In the genomic region with DNA sequence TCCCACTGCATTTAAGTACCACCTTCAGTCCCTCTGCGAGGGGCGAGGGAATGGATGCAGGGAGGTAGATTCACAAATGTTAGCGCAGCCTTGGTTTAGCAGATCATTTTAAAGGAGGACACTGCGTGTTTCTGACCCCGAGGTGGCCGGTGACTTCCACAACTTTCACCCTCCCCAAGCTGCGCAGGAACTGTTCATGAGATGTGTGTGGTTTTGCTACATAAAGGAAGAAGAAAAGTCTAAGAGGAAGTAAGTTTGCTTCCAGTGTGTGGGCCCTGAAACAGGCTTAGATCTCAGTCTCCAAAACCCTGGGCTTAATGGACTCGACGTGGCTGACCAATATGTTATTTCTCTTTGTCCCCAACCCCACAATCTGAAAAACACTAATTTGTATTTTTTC, we compare ENCODE assay signal across 17 mouse cellular contexts. TPM values are rescaled to one million over a fixed set of nuclear protein-coding genes. Genes with fewer than 3 reads are reported as not detected.
DNase-seq lines count a peak whose midpoint lies in the region; ATAC-seq and TF ChIP-seq lines count a peak whose summit lies in the region.
"Had no signal": no experiment of that assay in that cellular context is flagged by ENCODE, and none has a peak within 500 bp of the region (broad histone marks: within the 10 kb centered on the region; RNA-seq: fewer than 3 reads in every experiment).

No protein-coding gene starts in this region.

- peak overlapping the region; percentile 96 for H3K27ac ChIP-seq in gastrocnemius, adult 2 months
- peak overlapping the region; percentile 9 for H3K27ac ChIP-seq in midbrain, embryonic 10.5 days (replicated peaks)
- H3K27ac ChIP-seq in midbrain, embryonic 16.5 days (ENCODE audit: low read length) = no peak overlapping the region
- H3K27ac ChIP-seq in embryonic facial prominence, embryonic 12.5 days = peak overlapping the region; percentile 65
- H3K27ac ChIP-seq: kidney, postnatal 0 days; limb, embryonic 12.5 days; stomach, postnatal 0 days had no signal

- H3K4me1 ChIP-seq in midbrain, embryonic 10.5 days = peaks cover 95% of the 10 kb centered on the region
- H3K4me1 ChIP-seq in midbrain, embryonic 16.5 days (ENCODE audit: control insufficient read depth, insufficient read depth, low read length) = peaks cover 13% of the 10 kb centered on the region; the same call in 1 of the 2 replicates
- peaks cover 57% of the 10 kb centered on the region for H3K4me1 ChIP-seq in embryonic facial prominence, embryonic 12.5 days

- no peaks in the 10 kb centered on the region for H3K27me3 ChIP-seq in midbrain, embryonic 10.5 days (ENCODE audit: low read depth, poor library complexity, severe bottlenecking)
- H3K27me3 ChIP-seq in midbrain, embryonic 16.5 days (ENCODE audit: control insufficient read depth, insufficient read depth, low read depth, low read length) = no peaks in the 10 kb centered on the region; the same call in 1 of the 2 replicates
- H3K27me3 ChIP-seq in embryonic facial prominence, embryonic 12.5 days = peaks cover 5% of the 10 kb centered on the region

- TF ChIP-seq CTCF in gastrocnemius, adult 2 months (IDR thresholded peaks at IDR 0.05) = no peak

- no peak overlapping the region for H3K9ac ChIP-seq in midbrain, embryonic 16.5 days (ENCODE audit: low read depth, low read length)
- H3K9ac ChIP-seq in embryonic facial prominence, embryonic 12.5 days = no peak overlapping the region
- H3K9ac ChIP-seq: heart, embryonic 12.5 days; limb, embryonic 12.5 days had no signal

- WGBS in midbrain, embryonic 10.5 days = 81% methylated on average over 9 of the region's 9 CpGs
- 85% methylated on average over 9 of the region's 9 CpGs for whole genome bisulfite sequencing in midbrain, embryonic 16.5 days
- WGBS in embryonic facial prominence, embryonic 12.5 days = 34% methylated on average over 9 of the region's 9 CpGs

- H3K4me3 ChIP-seq in gastrocnemius, adult 2 months = peak overlapping the region; percentile 69
- H3K4me3 ChIP-seq in midbrain, embryonic 10.5 days = no peak overlapping the region
- H3K4me3 ChIP-seq in midbrain, embryonic 16.5 days (ENCODE audit: low read depth, low read length) = no peak overlapping the region
- no peak overlapping the region for H3K4me3 ChIP-seq in embryonic facial prominence, embryonic 12.5 days
- H3K4me3 ChIP-seq: heart, embryonic 12.5 days; limb, embryonic 12.5 days; myocyte had no signal

- no peaks in the 10 kb centered on the region for H3K9me3 ChIP-seq in midbrain, embryonic 10.5 days (replicated peaks)
- no peaks in the 10 kb centered on the region for H3K9me3 ChIP-seq in midbrain, embryonic 16.5 days (replicated peaks; ENCODE audit: control insufficient read depth, low read length, poor library complexity, severe bottlenecking)
- no peaks in the 10 kb centered on the region for H3K9me3 ChIP-seq in embryonic facial prominence, embryonic 12.5 days
- H3K9me3 ChIP-seq: heart, embryonic 12.5 days; limb, embryonic 12.5 days had no signal

- no peak overlapping the region for H3K4me2 ChIP-seq in midbrain, embryonic 16.5 days (ENCODE audit: low read length)
- no peak overlapping the region for H3K4me2 ChIP-seq in embryonic facial prominence, embryonic 12.5 days (replicated peaks)

- peak; percentile 20 for DNase-seq in gastrocnemius, adult 2 months
- no peak for DNase-seq in gastrocnemius, postnatal 10 days
- DNase-seq in midbrain, embryonic 10.5 days (ENCODE audit: low spot score) = no peak
- DNase-seq in embryo, embryonic 10 days (ENCODE audit: low spot score) = no peak
- DNase-seq in B cell, adult 2 months = no peak
- DNase-seq: cerebellum, adult 11 months; cerebellum, postnatal 36 days; lung, adult 2 months had no signal

- peaks cover 61% of the 10 kb centered on the region for H3K36me3 ChIP-seq in midbrain, embryonic 10.5 days
- H3K36me3 ChIP-seq in midbrain, embryonic 16.5 days (ENCODE audit: control insufficient read depth, insufficient read depth, low read length) = no peaks in the 10 kb centered on the region
- no peaks in the 10 kb centered on the region for H3K36me3 ChIP-seq in embryonic facial prominence, embryonic 12.5 days
- H3K36me3 ChIP-seq: heart, embryonic 12.5 days; limb, embryonic 12.5 days had no signal

- intact Hi-C loops in gastrocnemius, adult 2 months (cut with DNase I) = no loop called here

- no peak for ATAC-seq in midbrain, embryonic 16.5 days
- no peak for ATAC-seq in embryonic facial prominence, embryonic 12.5 days (ENCODE audit: insufficient number of reproducible peaks, insufficient read depth, low FRiP score, low TSS enrichment)
- peak; percentile 59 for ATAC-seq in megakaryocyte, adult 5-6 weeks (ENCODE audit: poor library complexity, severe bottlenecking)
- ATAC-seq: forebrain, embryonic 16.5 days had no signal

RNA-seq across cellular contexts. Expression of gene Zbtb16, which starts 14.6 kb away (rescaled TPM):
- 100 to 1,000 TPM; 163 to 166 TPM for total RNA-seq in gastrocnemius, adult 2 months (2021)
- total RNA-seq in gastrocnemius, postnatal 10 days (2021) = 10 to 100 TPM; 24.7 to 60.1 TPM
- polyA plus RNA-seq in midbrain, embryonic 10.5 days (2016; fragmentation: Nextera tagmentation; extraction: Ambion mirVana) = 39.8 and 48.1 TPM in 2 replicates
- polyA plus RNA-seq in midbrain, embryonic 16.5 days (2015; fragmentation: Nextera tagmentation; extraction: Ambion mirVana) = 5.4 and 6.4 TPM in 2 replicates
- 4.1 and 5.2 TPM in 2 replicates for polyA plus RNA-seq in embryonic facial prominence, embryonic 12.5 days (2016; fragmentation: Nextera tagmentation; extraction: Ambion mirVana)
- 1.9 and 3.0 TPM in 2 replicates for total RNA-seq in megakaryocyte, adult 5-6 weeks (2015)
- total RNA-seq in megakaryocyte, adult 5-6 weeks (2017) = 2.2 and 2.7 TPM in 2 replicates
- polyA plus RNA-seq: myocyte had no signal

Comparison
In these comparisons a context has a peak if more than half of its experiments do, and no peak if none do; other contexts are left out.
1. RNA of gene Zbtb16, which starts 14.6 kb away (total RNA-seq): 163 to 166 TPM in gastrocnemius, adult 2 months and 24.7 to 60.1 TPM in gastrocnemius, postnatal 10 days; 1.9 to 3.0 TPM in megakaryocyte, adult 5-6 weeks; every median in the first group is over 4 times any median in the second.